Mouse (Mus musculus): Measurements from ENCODE around the gene Olfr1310. TPM values are rescaled to one million over a fixed set of nuclear protein-coding genes. Genes with fewer than 3 reads are reported as not detected.
"Not testable (repeated sequence)": the region's sequence is repeated elsewhere in the genome, so short reads cannot be mapped to it uniquely, and the experiment has no call there.

The Olfr1310 gene
- total RNA-seq (2017) = not detected in 2 replicates

DNA sequence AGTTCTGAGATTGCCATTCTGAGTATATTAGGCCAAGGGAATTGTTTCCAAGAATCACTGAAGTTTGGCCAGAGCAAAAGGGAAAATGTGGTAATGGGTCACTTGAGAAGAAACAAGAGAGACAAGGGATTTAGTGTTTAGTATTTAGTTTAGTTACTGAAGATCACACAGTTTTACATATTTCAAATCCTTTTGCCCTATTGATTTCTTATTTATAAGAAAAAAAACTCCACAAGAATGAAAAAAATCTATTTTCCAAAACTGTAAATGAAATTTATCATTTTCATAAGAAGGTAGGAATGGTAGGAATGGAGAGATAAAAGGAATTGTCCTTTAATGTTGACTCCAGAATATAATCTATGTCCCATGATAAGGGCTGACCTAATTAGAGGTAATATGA is at the start of gene Olfr1310:
TSS of gene Olfr1310 (minus strand) at position 101 of the 400 bp plus-strand sequence.
- no peak for ATAC-seq (replicated peaks; ENCODE audit: low read depth, poor library complexity, severe bottlenecking)

DNA sequence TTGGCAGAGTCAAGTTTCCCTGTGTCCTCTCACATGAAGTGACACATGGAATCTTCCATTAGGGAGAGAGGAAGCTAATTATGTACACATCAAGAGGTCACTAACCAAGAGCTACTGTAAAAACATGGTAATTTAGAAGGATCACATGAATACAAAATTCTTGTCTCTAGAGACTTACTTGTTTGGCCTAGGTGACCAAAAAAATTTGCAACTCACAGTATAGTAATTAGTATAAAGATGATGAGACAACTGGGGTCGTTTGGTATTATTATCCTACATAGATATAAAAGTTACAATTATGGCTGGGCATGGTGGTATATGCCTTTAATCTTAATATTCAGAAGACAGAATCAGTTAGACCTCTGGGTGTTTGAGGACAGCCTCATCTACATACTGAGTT is 37.6 kb upstream of the Olfr1310 start, which contains the start of gene Olfr1312:
TSS of gene Olfr1312 (minus strand) at position 101 of the 400 bp plus-strand sequence.
- ATAC-seq (replicated peaks; ENCODE audit: low read depth, poor library complexity, severe bottlenecking) = no peak

DNA sequence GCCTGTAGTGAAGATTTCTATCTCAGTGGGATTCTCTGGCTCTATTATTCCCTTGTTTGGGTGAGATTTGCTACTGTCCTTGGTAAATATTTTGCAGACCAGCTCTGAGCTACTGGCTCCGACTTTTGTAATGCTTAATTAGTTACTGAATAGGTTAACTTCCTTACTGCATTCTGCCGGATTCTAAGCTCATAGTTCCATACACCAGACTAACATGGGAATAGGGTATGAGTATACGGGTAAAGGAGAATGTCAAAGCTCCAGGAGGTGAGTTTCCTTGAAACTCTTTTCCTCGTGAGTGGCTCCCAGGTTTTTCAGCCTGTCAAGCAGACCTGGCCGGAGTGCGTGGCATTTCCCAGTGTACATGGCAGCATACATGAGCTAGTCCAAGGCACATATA is 14.5 kb upstream of the Olfr1310 start:
- ATAC-seq (replicated peaks; ENCODE audit: low read depth, poor library complexity, severe bottlenecking) = not testable (repeated sequence)

DNA sequence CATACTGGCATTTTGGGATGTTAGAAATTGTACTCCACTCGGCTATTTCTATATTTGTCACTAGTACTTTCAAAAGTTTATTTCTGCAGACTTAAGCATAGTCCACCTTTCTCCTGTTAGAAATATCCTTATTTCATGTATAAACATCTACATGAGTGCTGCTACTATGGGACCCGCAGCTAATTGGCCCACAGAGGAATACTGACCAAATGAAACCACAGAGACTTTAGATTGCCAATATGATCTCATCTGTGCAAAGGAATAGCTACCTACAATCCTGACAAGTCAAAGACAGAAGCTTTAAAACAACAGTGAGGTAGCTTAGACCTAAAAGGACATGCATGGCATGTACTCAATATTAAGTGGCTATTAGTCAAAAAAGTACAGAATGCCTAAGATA is 11.8 kb upstream of the Olfr1310 start, which contains the start of gene Olfr1311:
TSS of gene Olfr1311 (minus strand) at position 101 of the 400 bp plus-strand sequence.
- no peak for ATAC-seq (replicated peaks; ENCODE audit: low read depth, poor library complexity, severe bottlenecking)

GRCm38 (mm10) chr2:112014900-112015299 is 2.4 kb upstream of the Olfr1310 start:
- no peak for ATAC-seq (replicated peaks; ENCODE audit: low read depth, poor library complexity, severe bottlenecking)

DNA sequence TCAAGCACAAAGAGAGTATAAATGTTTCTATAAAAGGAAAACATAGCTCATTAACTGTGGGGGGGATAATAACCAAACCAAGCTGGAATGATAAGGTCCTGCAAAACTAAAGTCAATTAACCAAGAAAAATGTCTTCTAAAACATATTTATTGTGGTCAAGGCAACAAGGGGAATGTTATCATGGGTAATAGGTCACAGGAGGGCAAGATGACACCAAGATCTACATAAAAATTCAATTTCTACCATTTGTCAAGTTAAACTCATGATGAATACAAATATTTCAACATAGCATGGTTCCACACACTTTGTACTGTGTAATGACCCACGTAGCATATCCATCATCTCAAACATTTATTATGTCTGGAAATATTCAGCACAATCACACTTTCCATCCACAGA is 22.3 kb downstream of the Olfr1310 start, which contains the start of gene Olfr1309:
TSS of gene Olfr1309 (minus strand) at position 101 of the 400 bp plus-strand sequence.
- no peak for ATAC-seq (replicated peaks; ENCODE audit: low read depth, poor library complexity, severe bottlenecking)

GRCm38 (mm10) chr2:111964844-111965243 is 47.7 kb downstream of the Olfr1310 start, which contains the start of gene Olfr1308:
Olfr1308 (minus strand) TSS chr2:111964944.
- no peak for ATAC-seq (replicated peaks; ENCODE audit: low read depth, poor library complexity, severe bottlenecking)

Other genes starting within 250 kb of the Olfr1310 start
- not detected in 2 replicates for gene Olfr1302, start 235.3 kb downstream of the Olfr1310 start, total RNA-seq (2017)
- gene Olfr1303, start 192.4 kb downstream of the Olfr1310 start, total RNA-seq (2017) = not detected in 2 replicates
- gene Olfr1305, start 135.6 kb downstream of the Olfr1310 start, total RNA-seq (2017) = not detected in 2 replicates
- not detected in 2 replicates for gene Olfr1306, start 96.4 kb downstream of the Olfr1310 start, total RNA-seq (2017)
- 0.05 TPM in 1 of 2 replicates, not detected in the other for gene Olfr1307, start 63.3 kb downstream of the Olfr1310 start, total RNA-seq (2017)
- not detected in 2 replicates for gene Olfr1308, start 47.8 kb downstream of the Olfr1310 start, total RNA-seq (2017)
- not detected in 2 replicates for gene Olfr1309, start 22.4 kb downstream of the Olfr1310 start, total RNA-seq (2017)
- not detected in 2 replicates for gene Olfr1311, start 11.7 kb upstream of the Olfr1310 start, total RNA-seq (2017)
- not detected in 2 replicates for gene Olfr1312, start 37.5 kb upstream of the Olfr1310 start, total RNA-seq (2017)
- not detected in 2 replicates for gene Olfr1313, start 65.1 kb upstream of the Olfr1310 start, total RNA-seq (2017)
- not detected in 2 replicates for gene Olfr1314, start 84.1 kb upstream of the Olfr1310 start, total RNA-seq (2017)
- not detected in 2 replicates for gene Olfr1315-ps1, start 102.7 kb upstream of the Olfr1310 start, total RNA-seq (2017)
- not detected in 2 replicates for gene Olfr1316, start 122.3 kb upstream of the Olfr1310 start, total RNA-seq (2017)
- gene Olfr1317, start 127.6 kb upstream of the Olfr1310 start, total RNA-seq (2017) = not detected in 2 replicates
- gene Olfr1318, start 141.5 kb upstream of the Olfr1310 start, total RNA-seq (2017) = not detected in 2 replicates
- gene Lpcat4, start 226.8 kb upstream of the Olfr1310 start, total RNA-seq (2017) = 3.1 and 13.2 TPM in 2 replicates
- not detected in 2 replicates for gene Nutm1, start 246.6 kb upstream of the Olfr1310 start, total RNA-seq (2017)
- 132 and 136 TPM in 2 replicates for gene Nop10, start 249.2 kb upstream of the Olfr1310 start, total RNA-seq (2017)

All from common myeloid progenitor, adult 5-6 weeks (primary cell).